Mouse (Mus musculus) brain, adult 2 months (tissue): ENCODE results near the gene Pnmal1.

Experiments
- DNase-seq: peaks from one replicate; pipeline ENCODE4 v3.0.0; 2011; ENCODE audit warnings: low read depth, low spot score

The Pnmal1 gene

DNA sequence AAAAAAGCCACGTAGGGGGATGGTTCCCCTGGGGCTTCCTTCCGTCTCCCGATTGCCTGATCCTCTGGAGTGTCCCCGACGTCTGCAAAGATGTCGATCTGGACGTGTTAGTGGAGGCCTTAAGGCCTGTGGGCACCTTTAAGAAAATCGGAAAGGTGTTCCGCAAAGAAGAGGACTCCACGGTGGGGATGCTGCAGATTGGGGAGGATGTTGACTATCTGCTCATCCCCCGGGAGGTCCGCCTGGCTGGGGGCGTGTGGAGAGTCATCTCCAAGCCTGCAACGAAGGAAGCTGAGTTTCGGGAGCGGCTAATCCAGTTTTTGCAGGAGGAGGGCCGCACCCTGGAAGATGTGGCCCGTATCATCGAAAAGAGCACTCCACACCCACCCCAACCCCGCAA lies 34.9 kb downstream of the Pnmal1 start:
- DNase-seq, result no peak

- DNase-seq, result no peak
These were observed 35.9 kb downstream of the Pnmal1 start for GRCm38 (mm10) chr7:16995345-16995744.

DNA sequence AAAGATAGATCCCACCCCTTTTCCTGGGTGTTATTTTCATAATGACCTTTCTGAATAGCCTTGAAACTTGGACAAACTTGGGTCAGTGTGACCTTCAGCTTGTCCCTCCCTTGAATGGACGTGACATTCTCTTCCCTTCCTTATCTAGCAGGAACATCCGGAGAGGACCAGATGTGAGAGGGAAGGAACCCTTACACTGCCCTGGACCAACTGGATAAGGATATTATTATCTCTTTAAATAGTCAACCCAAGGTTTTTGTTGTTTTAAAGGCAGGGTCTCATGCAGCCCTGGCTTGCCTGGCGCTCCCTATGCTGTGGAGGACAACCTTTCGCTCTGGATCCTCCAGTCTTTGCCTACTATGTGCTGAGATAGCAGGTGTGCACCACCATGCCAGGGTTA lies 39.8 kb downstream of the Pnmal1 start:
- no peak for DNase-seq

DNA sequence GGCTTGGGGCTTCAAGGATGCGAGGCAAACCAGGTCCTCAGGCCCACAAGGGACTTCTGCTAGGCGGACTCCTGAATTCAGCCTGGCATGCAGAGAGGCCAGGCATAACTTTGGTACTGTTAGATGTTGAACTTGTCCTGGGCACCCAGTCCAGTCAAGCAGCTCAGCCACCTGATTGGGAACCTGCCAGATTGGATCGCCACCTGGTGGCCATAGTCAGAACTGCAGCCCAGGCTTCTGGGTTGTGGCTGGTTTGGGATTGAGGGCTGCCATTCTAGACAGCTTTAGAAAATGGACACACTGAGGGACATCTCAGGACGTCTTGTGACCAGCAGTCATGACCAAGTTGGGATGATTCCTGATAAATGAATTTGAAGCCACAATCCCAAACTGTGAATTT lies 40.2 kb downstream of the Pnmal1 start:
- DNase-seq, result peak; percentile 86

GRCm38 (mm10) chr7:17002375-17003195 lies 43.1 kb downstream of the Pnmal1 start:
- peak; percentile 96 for DNase-seq

- peak; percentile 94 for DNase-seq
These were observed 43.9 kb downstream of the Pnmal1 start for GRCm38 (mm10) chr7:17003230-17003960.

GRCm38 (mm10) chr7:17004716-17005115 lies 45.2 kb downstream of the Pnmal1 start:
- no peak for DNase-seq

GRCm38 (mm10) chr7:17007300-17007699 lies 47.8 kb downstream of the Pnmal1 start:
- peak; percentile 82 for DNase-seq

- DNase-seq, result no peak
These were observed 50.0 kb downstream of the Pnmal1 start for GRCm38 (mm10) chr7:17009326-17010009.

DNA sequence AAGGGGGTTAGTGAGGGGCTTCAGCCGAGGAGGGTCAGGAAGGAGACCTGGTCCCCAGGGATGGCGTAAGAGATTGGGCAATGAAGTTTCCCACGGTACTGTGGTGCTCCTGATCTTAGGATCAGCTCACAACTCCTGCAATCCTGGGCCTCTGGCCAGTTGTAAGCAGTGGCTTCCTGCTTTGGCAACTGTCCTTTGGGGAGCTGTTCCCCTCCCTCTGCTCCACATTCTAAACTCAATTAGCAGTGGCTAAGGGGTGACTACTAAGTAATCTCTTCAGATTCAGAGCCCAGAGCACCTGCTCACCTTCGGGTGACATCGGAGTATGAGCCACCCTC lies 50.5 kb downstream of the Pnmal1 start:
- DNase-seq, result no peak

GRCm38 (mm10) chr7:17011909-17012590 lies 52.6 kb downstream of the Pnmal1 start:
- DNase-seq, result peak; percentile 84
